Mouse (Mus musculus) common myeloid progenitor, adult 5-6 weeks (primary cell): ENCODE measurements around the gene Vmn1r80. TPM values are rescaled to one million over a fixed set of nuclear protein-coding genes. Genes with fewer than 3 reads are reported as not detected.
"Not testable (repeated sequence)": the region's sequence is repeated elsewhere in the genome, so short reads cannot be mapped to it uniquely, and the experiment has no call there.

ENCODE experiments used
- ATAC-seq: replicated peaks from 2 replicates; pipeline ENCODE4 v1.8.0; 2016; ENCODE audit warnings: low read depth, mild to moderate bottlenecking, moderate TSS enrichment, inconsistent platforms; ENCODE audit not compliant: poor library complexity, severe bottlenecking
- total RNA-seq: library from RNA; stranded (forward); fragments of 200-1000, 187-1606 nt; gene quantifications from 2 replicates; pipeline ENCODE4 v1.2.3, GENCODE M21; 2017

The Vmn1r80 gene
- total RNA-seq: not detected in 2 replicates

DNA sequence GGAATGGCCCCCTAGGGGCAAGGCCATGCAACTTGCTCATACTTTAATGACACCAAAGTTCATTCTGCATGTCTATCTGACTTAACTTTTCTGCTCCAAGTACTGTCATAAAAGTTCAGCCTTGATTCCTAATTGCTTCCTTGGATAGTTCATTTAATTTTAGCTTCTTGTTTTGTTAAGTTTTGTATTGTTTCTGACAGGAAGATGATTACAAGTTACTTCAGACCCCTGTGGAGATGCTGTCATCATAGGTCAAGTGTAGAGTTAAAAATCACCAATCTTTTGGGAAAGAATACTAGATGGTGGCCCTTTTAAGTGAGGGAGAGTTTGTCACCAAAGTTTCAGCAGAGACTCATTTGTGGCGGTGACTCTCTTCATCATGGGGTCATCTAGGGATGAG is at the start of gene Vmn1r80:
Gene Vmn1r80, plus strand, starts transcription at position 301 of the 400 bp plus-strand sequence.
- ATAC-seq: no peak

DNA sequence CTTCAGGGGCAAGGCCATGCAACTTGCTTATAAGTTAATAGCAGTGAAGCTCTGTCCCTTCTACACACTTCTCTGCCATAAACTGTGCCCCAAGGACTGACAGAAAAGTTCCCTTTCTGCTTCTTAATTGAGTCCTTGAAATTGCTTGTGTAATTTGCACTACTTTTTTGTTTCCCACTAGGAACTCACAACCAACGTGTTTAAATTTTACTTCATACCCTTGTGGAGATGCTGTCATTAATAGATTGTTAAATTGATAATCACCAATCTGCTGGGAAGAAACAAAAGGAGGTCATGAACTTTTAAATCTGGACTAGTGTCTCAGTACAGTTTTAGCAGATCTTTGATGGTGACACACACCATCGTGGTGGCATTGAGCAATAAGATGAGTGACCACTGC is 39.1 kb upstream of the Vmn1r80 start, which contains the start of gene Vmn1r78:
Gene Vmn1r78, plus strand, starts transcription at position 301 of the 400 bp plus-strand sequence.
- ATAC-seq: no peak

- ATAC-seq: 0 out of 2 replicates have a peak, but pooled peaks have one; percentile 58
These were observed 32.6 kb upstream of the Vmn1r80 start for GRCm38 (mm10) chr7:12156463-12156862.

DNA sequence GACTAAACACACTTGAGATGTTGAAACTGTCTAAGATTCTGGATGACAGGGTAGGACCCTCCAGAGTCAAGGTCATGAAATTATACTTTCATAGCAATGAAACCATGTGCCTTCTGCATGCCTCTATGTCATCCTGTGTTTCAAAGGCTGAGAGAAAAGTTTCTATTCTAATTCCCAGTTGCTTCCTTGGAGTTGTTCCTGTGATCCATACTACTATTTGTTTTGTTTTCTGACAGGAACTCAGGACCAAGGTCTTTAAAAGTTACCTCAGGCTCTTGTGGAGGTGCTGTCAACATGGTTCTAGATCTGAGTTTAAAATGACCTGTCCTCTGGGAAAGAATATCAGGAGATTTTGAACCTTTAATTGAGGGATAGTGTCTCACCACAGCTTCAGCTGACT is 18.1 kb upstream of the Vmn1r80 start, which contains the start of gene Vmn1r79:
Gene Vmn1r79, plus strand, starts transcription at position 301 of the 400 bp plus-strand sequence.
- not testable (repeated sequence) for ATAC-seq

- not testable (repeated sequence) for ATAC-seq
These were observed 16.2 kb upstream of the Vmn1r80 start for GRCm38 (mm10) chr7:12172926-12173325.

- no peak for ATAC-seq
These were observed 15.1 kb downstream of the Vmn1r80 start for GRCm38 (mm10) chr7:12204141-12204540.

Other genes starting within 250 kb of the Vmn1r80 start
- not detected in 2 replicates for gene Vmn1r77, start 152.5 kb upstream of the Vmn1r80 start, total RNA-seq
- gene Vmn1r78, start 39.0 kb upstream of the Vmn1r80 start, total RNA-seq: not detected in 2 replicates
- not detected in 2 replicates for gene Vmn1r79, start 18.0 kb upstream of the Vmn1r80 start, total RNA-seq
- gene Vmn1r81, start 79.0 kb downstream of the Vmn1r80 start, total RNA-seq: not detected in 2 replicates
- not detected in 2 replicates for gene Vmn1r82, start 111.1 kb downstream of the Vmn1r80 start, total RNA-seq
- gene Vmn1r83, start 140.2 kb downstream of the Vmn1r80 start, total RNA-seq: not detected in 2 replicates
- gene Vmn1r84, start 180.0 kb downstream of the Vmn1r80 start, total RNA-seq: not detected in 2 replicates
- gene Zfp551, start 233.5 kb downstream of the Vmn1r80 start, total RNA-seq: 2.5 and 5.3 TPM in 2 replicates